Mouse (Mus musculus) erythroblast, embryonic 14.5 days (primary cell): Measurements from ENCODE around the gene Cdk4.

Experiments used
- GATA1 ChIP-seq: IDR thresholded peaks from 2 replicates; pipeline ENCODE4 v1.6.1; 2012; ENCODE audit warnings: low read length, inconsistent platforms, mixed read lengths
- TAL1 ChIP-seq: IDR thresholded peaks from 3 replicates; pipeline ENCODE4 v1.6.1; 2012; ENCODE audit warnings: low read length, inconsistent platforms, mixed read lengths

- TF ChIP-seq GATA1 (no peak), TAL1 (no peak)
Measured at GRCm38 (mm10) chr10:127018422-127018821, 44.9 kb upstream of the Cdk4 start.
